Mouse (Mus musculus) c-Kit-positive CD71-negative TER-119-negative erythroid progenitor cells, embryonic 14.5 days (primary cell): ENCODE measurements at regions not wholly inside any gene's neighbourhood (a gene's known extent, or its start where the extent isn't known, plus 50 kb on each side); places are given as distances from the start of the nearest gene placed in this dataset.
"Not testable (repeated sequence)": the region's sequence is repeated elsewhere in the genome, so short reads cannot be mapped to it uniquely, and the experiment has no call there.

Source experiments
- DNase-seq: peaks from one replicate; pipeline ENCODE4 v3.0.0-alpha.2; 2013; ENCODE audit warnings: low read depth

- DNase-seq, result peak; percentile 20
These were observed 77.6 kb downstream of the Elovl4 start for GRCm38 (mm10) chr9:83728428-83728827.

- DNase-seq, result peak; percentile 32
These were observed 78.5 kb downstream of the Elovl4 start for GRCm38 (mm10) chr9:83727462-83728189.

GRCm38 (mm10) chr9:83726979-83727378 is 79.1 kb downstream of the Elovl4 start:
- DNase-seq, result no peak

- DNase-seq, result no peak
These were observed 80.0 kb downstream of the Elovl4 start for GRCm38 (mm10) chr9:83726105-83726504.

GRCm38 (mm10) chr9:83725545-83725944 is 80.5 kb downstream of the Elovl4 start:
- DNase-seq, result no peak

- no peak for DNase-seq
These were observed 85.1 kb downstream of the Elovl4 start for GRCm38 (mm10) chr9:83720982-83721381.

GRCm38 (mm10) chr9:83719811-83720210 is 86.3 kb downstream of the Elovl4 start:
- DNase-seq, result no peak

GRCm38 (mm10) chr9:83718084-83718483 is 88.0 kb downstream of the Elovl4 start:
- not testable (repeated sequence) for DNase-seq

- DNase-seq, result no peak
These were observed 89.8 kb downstream of the Elovl4 start for GRCm38 (mm10) chr9:83716101-83716763.

- no peak for DNase-seq
These were observed 98.7 kb downstream of the Elovl4 start for GRCm38 (mm10) chr9:83707361-83707760.

GRCm38 (mm10) chr9:83706071-83706470 is 100.0 kb downstream of the Elovl4 start:
- DNase-seq, result no peak

GRCm38 (mm10) chr9:83704186-83704585 is 101.9 kb downstream of the Elovl4 start:
- no peak for DNase-seq

- DNase-seq, result no peak
These were observed 105.2 kb downstream of the Elovl4 start for GRCm38 (mm10) chr9:83700916-83701315.

GRCm38 (mm10) chr9:83700056-83700455 is 106.0 kb downstream of the Elovl4 start:
- DNase-seq, result no peak

- DNase-seq, result peak; percentile 57
These were observed 114.5 kb downstream of the Elovl4 start for GRCm38 (mm10) chr9:83691332-83692198.
